Mouse (Mus musculus) left cerebral cortex, adult 18-20 months (tissue): ENCODE data around the gene Map1b. TPM values are rescaled to one million over a fixed set of nuclear protein-coding genes. Genes with fewer than 3 reads are reported as not detected.
A peak's percentile ranks its signal among the peaks of the same experiment; 100 is the strongest.

Experiments
- DNase-seq, 2 experiments: peaks; one replicate each; pipeline ENCODE4 v3.0.0; 2021 to 2022; ENCODE audit warnings: low spot score in 2 of 2, mixed read lengths in 1 of 2
- long read RNA-seq, 2 experiments: library from polyadenylated mRNA; stranded (forward); transcript quantifications; one replicate each; pipeline ENCODE4 v2.0.0; 2021
- total RNA-seq, 2 experiments: library from RNA; stranded (reverse); gene quantifications; 2 replicates each; pipeline ENCODE4 v1.2.3; 2021

Map1b gene
- total RNA-seq, result 100 to 1,000 TPM; 597 to 612 TPM
- long read RNA-seq, experiment 1, full-length matches to known transcripts, result 2 of 57 reads
- long read RNA-seq, experiment 1, partial matches to known transcripts, result 10 of 57 reads
- long read RNA-seq, experiment 1, other reads (novel, unspliced or antisense), result 45 of 57 reads
- long read RNA-seq, experiment 2, partial matches to known transcripts, result 7 of 32 reads
- long read RNA-seq, experiment 2, other reads (novel, unspliced or antisense), result 24 of 32 reads

DNA sequence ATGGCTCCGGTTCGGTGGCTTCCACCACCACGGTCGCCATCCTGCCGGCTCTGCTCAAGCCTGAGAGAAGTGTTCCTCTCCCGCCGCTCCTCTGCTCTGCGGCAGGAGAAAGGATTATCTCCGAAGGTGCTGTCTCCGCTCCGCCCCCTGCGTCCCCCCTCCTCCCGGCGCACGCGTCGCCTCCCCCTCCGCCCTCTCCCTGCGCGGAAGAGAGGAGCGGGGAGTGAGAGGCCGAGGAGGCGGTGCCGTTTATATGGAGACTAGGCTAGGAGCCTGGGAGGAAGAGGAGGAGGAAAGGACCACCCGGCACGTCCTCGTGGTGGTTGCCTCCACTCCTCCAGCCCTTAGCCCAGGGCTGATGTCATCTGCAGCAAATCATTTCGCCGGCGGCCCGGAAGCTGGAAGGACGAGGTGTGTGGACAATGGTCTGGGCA lies at the start of gene Map1b:
Gene Map1b (minus strand): TSS at position 93 of the 434 bp plus-strand sequence.
- DNase-seq, result peak; percentile 81 to 86

DNA sequence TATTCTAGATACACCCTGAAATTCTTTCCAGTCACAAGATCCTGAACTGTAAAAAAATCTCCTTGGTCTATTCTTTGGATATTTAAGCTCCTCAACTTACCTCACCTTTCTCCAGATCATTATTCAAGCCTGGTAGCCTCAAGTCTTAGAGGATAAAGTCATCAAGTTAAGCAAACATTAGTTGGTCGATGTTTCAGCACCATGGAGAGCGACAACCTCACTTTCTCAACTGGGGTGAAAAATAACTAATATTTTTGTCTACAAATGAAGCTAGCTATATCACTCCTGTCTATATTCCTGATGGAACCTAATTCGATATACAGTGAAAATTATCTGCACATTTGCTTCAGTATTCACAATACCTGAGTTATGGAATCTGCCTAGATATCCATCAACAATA lies 48.0 kb upstream of the Map1b start:
- no peak for DNase-seq

DNA sequence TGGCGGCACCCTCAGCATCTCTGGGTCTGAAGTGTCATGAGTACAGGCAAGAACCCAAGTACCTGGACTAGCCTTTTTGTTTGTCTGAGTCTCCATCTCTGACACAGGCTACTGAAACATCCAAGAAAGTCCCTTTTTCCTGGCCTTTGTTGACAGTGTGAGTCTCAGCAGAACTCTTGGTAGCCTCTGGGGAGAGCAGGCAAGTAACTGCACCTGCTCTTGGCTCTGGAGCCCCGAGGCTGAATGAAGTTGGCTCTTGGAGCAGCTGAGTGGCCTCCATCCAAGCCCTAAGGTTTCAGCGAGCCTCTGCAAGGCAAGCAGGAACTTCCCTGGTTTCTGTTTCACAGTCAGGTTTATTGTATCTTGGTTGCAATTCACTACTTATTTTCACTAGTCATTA lies 46.7 kb upstream of the Map1b start:
- no peak for DNase-seq

DNA sequence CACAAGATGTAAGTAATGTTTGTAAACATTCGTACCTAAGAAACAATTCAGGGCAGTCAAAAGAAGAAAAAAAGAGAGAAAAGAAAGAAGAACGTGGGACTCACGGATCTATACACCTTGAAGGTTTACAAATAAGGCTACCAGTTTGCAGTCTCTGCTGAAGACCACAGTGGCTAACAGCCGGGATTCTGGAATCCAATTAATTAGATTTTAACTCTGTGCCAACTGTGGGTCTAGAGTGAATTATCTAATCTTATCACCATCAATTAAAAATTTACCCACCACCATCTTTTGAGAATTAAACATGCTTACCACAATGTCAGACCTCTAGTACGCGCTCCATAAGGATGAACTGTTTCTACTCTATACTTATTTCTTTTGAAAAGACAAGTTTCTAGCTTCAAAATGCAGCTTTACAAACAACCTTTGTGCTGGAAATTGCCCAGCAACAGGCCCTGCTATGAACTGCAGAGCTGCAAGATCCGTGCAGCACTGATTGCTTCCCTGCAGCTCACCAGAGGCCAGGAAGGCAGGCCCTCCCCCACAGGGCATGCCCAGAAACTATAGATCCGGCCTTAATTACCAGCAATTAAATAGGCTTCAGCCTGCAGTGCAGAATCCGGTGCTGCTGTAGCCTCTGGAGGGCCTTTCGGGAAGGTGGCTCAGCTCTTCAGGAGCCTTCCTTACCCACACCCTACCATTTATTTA lies 45.7 kb upstream of the Map1b start:
- DNase-seq, result no peak

DNA sequence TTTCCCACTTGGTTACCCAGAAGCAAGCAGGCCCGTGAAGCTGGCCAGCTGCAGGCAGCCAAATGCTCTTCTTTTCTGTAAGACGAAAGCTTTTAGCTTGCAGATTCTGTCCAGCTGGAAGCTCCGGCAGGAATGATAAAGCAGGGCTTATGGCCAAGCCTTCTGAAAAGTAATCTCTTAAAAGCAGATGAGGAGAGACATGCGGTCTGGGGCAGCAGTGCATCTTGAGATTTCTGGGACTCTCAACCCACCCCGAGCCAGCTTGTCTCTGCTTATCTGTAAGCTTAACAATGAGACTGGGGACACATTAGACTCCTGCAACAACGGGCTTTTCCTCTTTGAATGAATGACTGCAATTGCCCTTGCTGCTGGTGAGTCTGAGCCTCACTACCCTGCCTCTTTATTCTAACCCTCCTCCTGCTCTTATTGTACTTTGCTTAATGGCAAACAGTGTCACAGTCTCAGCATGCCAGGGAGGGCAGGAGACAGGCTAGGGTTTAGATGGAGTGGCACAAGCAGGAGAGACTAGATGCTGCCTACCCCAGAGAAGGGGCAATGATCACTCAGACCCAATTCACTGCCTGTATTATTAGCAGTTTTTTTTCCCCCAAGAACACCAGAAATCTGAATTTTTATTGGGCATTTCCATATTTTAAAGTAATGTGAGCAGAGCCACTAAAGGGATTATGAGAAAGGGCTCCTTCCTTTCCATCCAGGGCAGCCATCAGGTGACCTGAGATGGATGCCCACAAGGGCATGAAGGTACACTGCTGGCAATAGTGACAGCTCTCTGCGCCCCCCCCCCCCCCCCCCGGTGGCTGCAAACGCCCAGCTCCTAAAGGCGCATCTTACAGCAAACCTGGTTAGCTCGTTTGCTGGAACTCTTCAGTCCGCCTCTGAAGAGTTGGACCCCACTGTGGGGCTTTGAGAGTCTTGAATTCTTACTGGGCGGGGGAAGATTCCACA lies 44.6 kb upstream of the Map1b start:
- DNase-seq, result no peak

DNA sequence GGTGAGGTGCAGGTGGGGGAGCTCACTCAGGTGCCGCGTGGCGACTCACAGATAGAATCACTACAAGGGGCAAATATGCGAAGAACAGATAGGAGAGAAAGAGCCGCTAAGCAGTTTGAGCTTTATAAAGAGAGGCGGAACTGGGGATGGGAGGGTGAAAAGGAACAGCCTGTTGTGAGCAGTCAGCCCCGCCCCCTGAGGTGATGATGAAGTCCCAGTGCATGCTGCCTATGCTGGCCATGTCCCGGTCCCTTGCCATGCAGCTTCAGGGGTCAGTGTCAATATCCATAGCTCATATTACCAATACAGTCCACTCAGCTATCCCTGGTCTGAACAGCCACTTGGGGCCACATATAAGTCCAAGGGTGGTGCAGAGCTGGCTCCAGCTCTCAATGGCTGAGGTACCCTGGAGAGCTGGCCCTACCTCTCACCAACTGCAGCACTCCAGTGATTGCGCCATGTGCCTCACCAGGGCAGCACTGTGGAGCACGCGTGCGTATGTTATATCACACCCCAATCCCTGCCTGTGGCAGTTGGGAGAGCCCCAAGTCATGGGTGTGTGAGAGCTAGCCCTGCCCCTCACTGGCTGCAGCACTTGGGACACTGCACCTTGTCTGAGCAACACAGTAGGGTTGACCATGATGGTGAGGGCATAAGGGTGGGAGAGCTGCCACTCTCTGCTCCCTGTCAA lies 42.0 kb upstream of the Map1b start:
- DNase-seq, result no peak

DNA sequence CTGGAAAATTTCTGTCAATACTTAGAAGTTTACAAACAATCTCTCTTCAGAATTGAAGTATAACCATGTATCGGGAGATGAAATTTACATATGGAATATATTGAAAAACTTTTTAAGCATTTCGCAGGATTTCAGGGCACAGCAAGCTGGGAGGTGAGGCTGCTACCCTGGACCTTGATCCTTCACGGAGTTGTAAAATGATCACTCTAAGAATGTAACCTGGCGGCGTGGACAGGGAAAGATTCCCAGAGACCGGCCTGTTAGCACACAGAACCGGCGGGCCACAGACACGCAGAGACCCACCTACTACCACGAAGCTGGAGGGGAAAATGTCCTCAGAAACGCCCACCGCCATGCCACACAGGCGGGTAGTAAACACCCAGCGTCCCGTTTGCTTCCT lies 41.5 kb upstream of the Map1b start:
- DNase-seq, result no peak

DNA sequence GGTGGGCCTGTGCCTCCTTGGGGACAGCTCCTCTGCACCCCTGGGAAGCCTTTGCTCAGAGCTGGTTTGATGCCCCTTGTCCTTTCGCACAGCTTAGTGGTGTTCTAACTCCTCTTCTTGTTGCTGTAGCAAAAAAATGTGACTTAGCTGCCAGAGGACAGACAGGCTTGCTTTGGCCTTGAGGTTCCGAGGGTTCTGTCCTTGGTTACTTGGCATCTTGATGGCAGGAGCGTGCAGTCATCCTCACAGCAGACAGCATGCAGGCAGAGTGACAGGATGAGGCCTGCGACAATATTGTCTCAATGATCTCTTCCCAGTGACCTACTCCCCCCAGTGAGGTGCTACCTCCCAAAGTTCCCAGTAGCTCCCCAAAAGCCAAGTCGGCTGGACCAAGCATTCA lies 41.0 kb upstream of the Map1b start:
- DNase-seq, result no peak

DNA sequence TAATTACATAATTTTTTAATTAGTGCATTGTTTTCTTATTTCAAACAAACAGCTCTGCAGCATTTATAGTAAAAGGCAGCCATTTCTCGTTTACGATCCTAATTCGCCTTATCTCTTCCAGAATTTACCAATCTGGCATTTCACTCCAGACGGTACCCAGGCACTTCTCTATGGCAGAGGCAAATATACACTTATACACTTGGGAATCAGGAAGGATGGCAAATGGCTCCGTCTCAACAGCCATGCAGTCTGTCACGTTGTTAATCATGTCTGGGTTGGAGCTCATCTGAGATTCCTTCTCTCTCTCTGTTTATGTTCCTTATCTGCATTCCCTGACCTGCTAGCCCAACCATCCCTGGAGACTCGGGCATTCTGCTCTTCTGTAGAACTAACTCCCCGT lies 38.6 kb upstream of the Map1b start:
- no peak for DNase-seq

DNA sequence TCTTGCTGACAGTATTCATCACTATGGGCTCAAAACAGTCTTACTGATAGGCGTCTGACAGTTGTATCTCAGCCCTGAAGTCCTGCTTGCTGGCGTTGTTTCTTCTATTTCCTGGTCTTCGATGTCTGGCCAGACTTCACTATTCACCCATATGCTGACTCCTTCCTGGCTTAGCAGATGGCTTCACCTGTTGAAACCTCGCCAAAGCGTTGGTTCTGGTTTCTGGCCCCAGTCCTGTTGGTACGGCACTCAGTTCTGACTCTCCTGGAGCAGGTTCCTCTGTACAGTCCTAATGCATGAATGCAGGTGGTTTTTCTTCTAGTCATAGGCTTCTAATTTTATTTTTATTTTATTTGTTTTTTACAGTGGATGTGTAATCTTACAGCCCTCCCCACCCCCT lies 38.1 kb upstream of the Map1b start:
- DNase-seq, result no peak

DNA sequence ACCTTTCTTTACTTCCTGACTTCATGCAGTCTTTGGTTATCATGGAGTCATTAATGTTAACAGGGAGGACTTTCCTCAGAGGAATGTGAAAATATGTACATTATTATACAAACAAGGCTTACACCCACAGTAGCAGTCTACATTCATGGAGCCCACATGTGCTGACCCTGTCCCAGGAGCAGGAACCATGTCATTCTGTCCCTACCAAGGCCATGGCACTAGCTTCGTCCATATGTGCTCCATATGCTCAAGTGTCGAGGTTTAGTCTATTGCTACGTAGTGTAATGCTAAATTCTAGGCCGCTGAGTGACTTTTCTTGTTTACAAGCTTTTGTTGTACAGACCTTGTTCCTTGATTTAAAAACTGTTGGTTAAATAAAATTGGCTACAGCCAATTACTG lies 36.0 kb upstream of the Map1b start:
- no peak for DNase-seq

DNA sequence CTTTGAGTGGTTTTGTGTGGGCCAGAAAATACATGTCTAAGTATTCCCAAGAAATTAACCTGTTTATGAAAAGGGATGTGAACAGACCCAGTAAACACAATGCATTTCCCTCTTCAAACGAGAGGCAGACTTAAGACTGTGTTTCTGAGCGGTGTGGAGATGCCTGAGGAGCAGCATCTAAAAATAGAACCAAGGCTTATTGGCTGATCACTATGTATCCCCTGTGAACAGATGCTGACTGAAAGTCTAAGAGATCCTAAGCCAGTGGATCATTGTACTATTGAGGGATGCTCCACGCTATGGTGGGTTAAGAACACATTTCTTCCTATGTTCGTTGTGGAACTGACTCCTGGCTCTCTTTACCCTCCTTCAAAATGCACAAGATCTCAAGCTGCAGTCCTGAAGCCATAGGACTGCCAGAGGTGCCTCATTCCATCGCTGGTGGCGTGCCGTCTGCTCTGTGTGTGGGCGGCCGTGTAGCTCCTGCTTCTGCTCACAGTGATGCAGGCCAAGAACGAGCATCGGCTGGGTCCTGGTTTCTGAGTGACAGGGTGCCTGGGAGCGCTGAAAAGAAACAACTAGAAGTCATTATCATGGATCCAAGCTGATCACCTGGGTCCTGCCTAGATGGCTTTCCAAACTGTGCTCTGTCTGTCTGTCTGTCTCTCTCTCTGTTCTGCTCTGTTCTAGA lies 34.5 kb upstream of the Map1b start:
- DNase-seq, result peak in 1 of 2 experiments; percentile 27

DNA sequence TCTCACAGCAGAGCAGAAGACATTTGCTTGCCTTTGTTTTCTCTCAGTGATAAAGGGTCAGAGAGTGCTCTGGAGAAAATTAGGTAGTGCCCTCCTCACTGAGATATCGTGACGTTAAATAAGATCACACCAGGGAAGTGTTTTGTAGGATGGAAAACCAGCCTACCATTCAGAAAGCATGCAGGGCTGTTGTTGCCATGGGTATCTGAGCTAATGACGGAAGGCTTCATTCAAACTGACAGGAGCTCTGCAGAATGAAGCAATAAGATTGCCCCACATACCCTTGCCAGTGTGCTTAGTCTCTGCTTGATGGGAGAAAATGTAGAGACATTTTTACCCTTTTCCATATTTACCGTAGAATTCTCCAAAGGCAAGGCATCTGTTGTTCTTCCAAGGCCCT lies 33.7 kb upstream of the Map1b start:
- DNase-seq, result no peak

DNA sequence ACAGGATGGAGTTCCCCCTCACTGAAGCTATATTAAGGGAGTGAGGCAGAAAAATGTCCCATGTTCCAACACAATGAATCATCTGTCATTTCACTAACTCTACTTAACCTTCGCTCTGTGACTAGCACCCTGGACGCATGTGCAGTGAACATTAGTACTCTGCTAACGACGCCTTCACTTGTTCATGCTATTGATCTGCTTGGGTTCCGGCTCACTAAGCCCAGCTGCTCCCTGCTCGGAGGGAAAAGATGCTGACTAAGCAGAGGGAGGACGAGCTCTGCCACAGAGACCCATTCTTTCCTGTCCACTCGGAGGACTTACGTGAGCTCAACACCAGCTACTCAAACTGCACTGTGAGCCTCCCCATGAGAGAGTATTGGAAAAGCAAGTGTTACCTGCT lies 33.2 kb upstream of the Map1b start:
- DNase-seq, result no peak

DNA sequence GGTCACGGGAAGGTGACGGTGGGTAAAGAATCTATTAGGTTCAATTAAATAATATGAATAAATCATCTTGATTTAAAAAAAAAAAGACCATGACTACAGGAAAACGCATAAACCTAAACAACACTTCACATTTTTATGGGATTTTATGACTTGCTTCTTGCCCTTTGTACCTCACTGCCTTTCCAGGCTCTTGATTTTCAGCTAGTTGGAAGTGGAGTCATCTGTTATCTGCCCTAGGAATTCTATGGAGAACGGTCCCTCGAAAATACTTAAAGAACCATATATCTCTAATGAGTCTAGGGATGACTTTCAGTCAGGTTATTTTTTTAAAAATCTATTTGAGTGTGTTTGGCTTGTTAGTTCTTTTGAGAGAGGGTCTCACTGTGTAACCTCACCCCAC lies 30.5 kb upstream of the Map1b start:
- DNase-seq, result no peak

DNA sequence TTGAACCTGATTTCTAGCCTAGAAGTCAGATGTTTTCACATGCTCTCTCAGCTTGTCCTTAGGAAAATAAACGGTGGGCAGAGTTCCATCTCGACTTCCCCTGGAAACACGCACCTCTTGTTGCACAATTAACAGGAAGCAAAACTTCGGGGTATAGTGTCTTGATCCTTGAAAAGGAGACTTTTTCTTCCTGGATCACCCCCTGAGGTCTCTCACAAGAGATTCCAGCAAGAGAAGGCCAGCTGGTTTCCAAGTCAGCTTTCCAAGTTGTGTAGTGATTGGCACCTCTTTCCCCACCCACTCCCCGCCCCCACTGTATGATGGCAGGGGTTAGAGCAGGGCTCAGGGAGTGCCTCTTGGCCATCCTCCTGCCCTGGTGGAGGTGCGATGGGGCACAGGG lies 28.9 kb upstream of the Map1b start:
- no peak for DNase-seq

DNA sequence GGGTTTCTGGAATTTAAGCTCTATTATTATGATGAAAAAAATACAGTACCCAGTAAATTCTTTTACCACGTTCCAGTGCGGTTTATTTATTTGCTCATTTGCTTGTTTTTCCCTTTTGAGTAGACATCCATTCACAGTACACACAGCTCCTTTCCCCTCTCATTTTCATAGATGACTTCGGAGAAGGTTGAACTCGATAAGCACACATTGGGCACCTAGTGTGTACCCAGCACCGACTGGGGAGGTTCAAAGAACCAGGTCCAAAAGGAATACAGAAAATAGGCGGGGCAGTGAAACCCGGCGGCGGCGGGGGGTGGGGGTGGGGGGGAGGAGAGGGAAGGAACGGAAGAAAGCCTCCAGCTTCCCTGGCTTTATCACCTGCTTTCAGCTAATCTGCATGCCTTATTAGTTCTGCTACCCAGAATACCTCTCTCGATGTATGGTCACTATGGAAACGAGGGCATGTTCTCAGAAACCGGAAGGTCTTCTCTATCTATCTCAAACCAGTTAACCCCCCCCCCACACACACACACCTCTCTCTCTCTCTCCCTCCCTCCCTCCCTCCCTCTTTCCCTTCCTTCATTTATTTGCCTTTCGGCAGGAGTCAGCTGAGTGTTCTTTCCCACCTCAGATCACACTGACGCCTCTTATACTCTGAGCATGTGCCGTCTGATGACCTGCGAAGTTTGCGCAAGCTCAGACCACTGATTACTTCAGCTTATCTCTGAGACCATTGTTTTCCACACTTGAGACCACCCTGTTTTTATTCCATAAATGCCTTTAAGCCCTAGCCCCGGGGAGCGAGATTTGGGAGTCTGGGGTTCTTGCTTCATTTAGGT lies 25.3 kb upstream of the Map1b start:
- no peak for DNase-seq

DNA sequence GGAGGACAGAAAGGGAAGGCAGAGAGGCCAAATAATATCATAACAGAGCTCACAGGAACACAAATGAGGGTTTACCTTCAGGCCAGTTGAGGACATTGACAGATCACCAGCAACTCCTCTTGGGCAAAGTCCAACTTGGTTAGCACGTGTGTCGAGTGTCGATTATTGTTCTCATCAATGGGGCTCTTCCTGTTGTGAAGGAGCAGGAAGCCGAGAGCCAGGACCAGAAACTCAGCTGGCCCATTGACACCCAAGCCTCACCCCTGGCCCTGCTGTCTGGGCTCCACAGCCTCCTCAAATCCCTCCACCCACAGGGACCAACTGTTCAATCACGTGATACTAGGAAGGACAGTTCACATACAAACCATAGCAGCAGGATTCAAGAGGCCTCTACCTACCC lies 22.9 kb upstream of the Map1b start:
- no peak for DNase-seq

DNA sequence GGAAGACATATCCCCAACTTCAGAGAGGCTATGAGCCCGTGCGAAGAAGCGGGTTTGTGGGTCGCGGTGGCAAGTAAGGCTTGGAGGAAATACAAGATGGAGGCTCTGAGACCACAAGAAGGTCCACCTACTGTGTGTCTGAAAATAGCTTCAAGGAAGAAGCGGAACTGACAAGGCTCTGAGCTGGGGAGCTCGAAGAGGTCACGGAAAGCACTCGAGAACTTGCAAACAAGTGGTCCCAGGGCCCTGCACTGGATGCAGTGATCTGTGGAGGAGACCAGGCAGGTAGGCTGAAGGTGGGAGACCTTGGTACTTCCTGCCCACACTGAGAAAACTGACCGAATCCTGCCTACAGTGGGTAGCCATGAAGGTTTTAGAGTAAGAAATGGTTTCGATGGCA lies 22.5 kb upstream of the Map1b start:
- DNase-seq, result no peak
